Mouse (Mus musculus) myocyte (in vitro differentiated cells): ENCODE data around the gene Rabl6. TPM values are rescaled to one million over a fixed set of nuclear protein-coding genes. Genes with fewer than 3 reads are reported as not detected.
"Not testable (repeated sequence)": the region's sequence is repeated elsewhere in the genome, so short reads cannot be mapped to it uniquely, and the experiment has no call there.

Source experiments
- H3K27me3 ChIP-seq: one replicate; pipeline ENCODE4 v1.6.1; 2011; ENCODE audit not compliant: control insufficient read depth, insufficient read depth, insufficient read length
- H3K36me3 ChIP-seq: one replicate; pipeline ENCODE4 v1.6.1; 2011; ENCODE audit not compliant: control insufficient read depth, insufficient read depth
- H3K4me2 ChIP-seq: one replicate; pipeline ENCODE4 v1.6.1; 2011; ENCODE audit warnings: low read depth, control low read depth
- H3K4me3 ChIP-seq: one replicate; pipeline ENCODE4 v1.5.1; 2011; ENCODE audit warnings: mild to moderate bottlenecking, control low read depth, moderate library complexity
- H3K79me2 ChIP-seq: one replicate; pipeline ENCODE4 v1.6.1; 2011; ENCODE audit not compliant: control insufficient read depth, insufficient read depth
- H3ac ChIP-seq: one replicate; pipeline ENCODE4 v1.6.1; 2011; ENCODE audit not compliant: control insufficient read depth, insufficient read length
- CEBPB ChIP-seq: IDR thresholded peaks from 2 replicates; pipeline ENCODE4 v1.6.1; 2011; ENCODE audit warnings: mild to moderate bottlenecking, moderate library complexity; ENCODE audit not compliant: poor library complexity, insufficient read depth, severe bottlenecking
- E2F4 ChIP-seq: IDR thresholded peaks from one replicate; pipeline ENCODE4 v1.6.1; 2011; ENCODE audit warnings: mild to moderate bottlenecking, control low read depth, moderate library complexity; ENCODE audit not compliant: insufficient read depth
- MAX ChIP-seq: IDR thresholded peaks from one replicate; pipeline ENCODE4 v1.6.1; 2011; ENCODE audit warnings: low read depth, mild to moderate bottlenecking, control low read depth
- MYOD1 ChIP-seq, 3 experiments: IDR thresholded peaks; one replicate each; pipeline ENCODE4 v1.6.1; 2011; ENCODE audit warnings: control low read depth in 2 of 3, low read depth in 2 of 3, mild to moderate bottlenecking in 2 of 3, moderate library complexity in 1 of 3; ENCODE audit not compliant: insufficient read length in 2 of 3, control insufficient read depth in 1 of 3
- MYOG ChIP-seq, 3 experiments: IDR thresholded peaks; one replicate each; pipeline ENCODE4 v1.6.1; 2011; ENCODE audit warnings: control low read depth in 2 of 3, low read depth in 2 of 3, mild to moderate bottlenecking in 2 of 3; ENCODE audit not compliant: insufficient read length in 2 of 3, control insufficient read depth in 1 of 3, insufficient read depth in 1 of 3
- POLR2A ChIP-seq: IDR thresholded peaks from one replicate; pipeline ENCODE4 v1.6.1; 2011; ENCODE audit warnings: low read depth, mild to moderate bottlenecking, control low read depth, moderate library complexity; ENCODE audit not compliant: insufficient read length
- POLR2AphosphoS2 ChIP-seq: IDR thresholded peaks from one replicate; pipeline ENCODE4 v1.6.1; 2011; ENCODE audit warnings: low read depth, control low read depth; ENCODE audit not compliant: insufficient read length
- REST ChIP-seq: IDR thresholded peaks from one replicate; pipeline ENCODE4 v1.6.1; 2011; ENCODE audit warnings: mild to moderate bottlenecking, control low read depth, moderate library complexity; ENCODE audit not compliant: insufficient read depth, insufficient read length
- SRF ChIP-seq: IDR thresholded peaks from one replicate; pipeline ENCODE4 v1.6.1; 2011; ENCODE audit warnings: low read depth; ENCODE audit not compliant: control insufficient read depth, insufficient read length
- TCF3 ChIP-seq: IDR thresholded peaks from one replicate; pipeline ENCODE4 v1.6.1; 2011; ENCODE audit warnings: low read depth, control low read depth; ENCODE audit not compliant: insufficient read length
- USF1 ChIP-seq: IDR thresholded peaks from one replicate; pipeline ENCODE4 v1.6.1; 2011; ENCODE audit warnings: low read depth, mild to moderate bottlenecking, control low read depth, moderate library complexity
- polyA plus RNA-seq: library from polyadenylated mRNA; unstranded; fragments of >200 nt; fragmentation: generic; extraction: Trizol; gene quantifications from one replicate; pipeline ENCODE4 v1.2.1, GENCODE M21; 2012; ENCODE audit warnings: missing spikeins

Rabl6 gene
- polyA plus RNA-seq, 1 experiment = 76.5 TPM

- H3K79me2 ChIP-seq = peaks cover 33% of the 10 kb centered on the region
- H3K27me3 ChIP-seq = no peaks in the 10 kb centered on the region
- no peak for TF ChIP-seq MYOG (IDR thresholded peaks at IDR 0.05; ENCODE audit: control insufficient read depth in 1 of 3, insufficient read depth in 1 of 3, insufficient read length in 2 of 3, low read depth in 2 of 3)
- H3K4me3 ChIP-seq = no peak overlapping the region
- H3ac ChIP-seq = no peak overlapping the region
- H3K36me3 ChIP-seq = peaks cover 30% of the 10 kb centered on the region
- no peak overlapping the region for H3K4me2 ChIP-seq
These were observed 46.4 kb downstream of the Rabl6 start for GRCm38 (mm10) chr2:25561946-25562345.

DNA sequence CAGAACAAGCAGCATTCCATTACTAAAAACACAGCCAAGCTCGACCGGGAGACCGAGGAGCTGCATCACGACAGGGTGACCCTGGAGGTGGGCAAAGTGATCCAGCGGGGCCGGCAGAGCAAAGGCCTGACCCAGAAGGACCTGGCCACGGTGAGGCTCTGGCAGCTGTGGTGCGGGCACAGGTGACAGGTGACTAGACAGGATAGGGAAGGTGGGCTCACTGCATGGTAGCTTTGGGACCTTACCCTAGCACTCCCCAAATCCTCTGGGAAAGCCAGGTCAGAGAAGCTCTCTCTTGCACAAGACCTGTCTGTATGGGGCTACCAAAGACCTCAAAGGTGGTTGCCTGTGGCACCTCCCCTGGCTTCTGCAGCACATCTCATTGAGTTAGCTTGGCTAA, 47.8 kb downstream of the Rabl6 start:
- no peak overlapping the region for H3K4me3 ChIP-seq
- no peak overlapping the region for H3K4me2 ChIP-seq
- H3K79me2 ChIP-seq = peaks cover 33% of the 10 kb centered on the region
- TF ChIP-seq E2F4 (no peak), POLR2AphosphoS2 (peak; percentile 38)
- H3ac ChIP-seq = no peak overlapping the region
- H3K36me3 ChIP-seq = peaks cover 30% of the 10 kb centered on the region
- H3K27me3 ChIP-seq = no peaks in the 10 kb centered on the region

DNA sequence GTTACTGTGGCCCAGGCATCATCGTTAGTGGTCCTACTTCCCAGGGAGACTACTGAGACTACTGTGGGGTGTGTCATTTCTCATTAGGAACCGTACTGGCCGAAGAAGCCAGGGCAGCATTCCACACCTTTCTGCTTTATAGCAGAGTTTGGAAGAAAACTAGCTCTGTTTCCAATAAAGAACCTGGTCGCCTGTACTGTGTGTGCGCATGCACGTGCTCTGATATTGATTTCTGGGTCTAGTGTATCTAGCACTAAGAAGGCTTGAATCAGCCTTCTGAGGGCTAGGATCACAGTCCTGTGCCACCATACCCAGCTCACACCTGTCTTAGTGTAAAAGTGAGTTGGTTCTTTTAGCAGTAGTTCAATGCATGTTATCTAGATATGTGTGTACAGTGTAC, 49.5 kb downstream of the Rabl6 start:
- H3K36me3 ChIP-seq = peaks cover 28% of the 10 kb centered on the region
- TF ChIP-seq E2F4 (no peak), REST (no peak), USF1 (no peak), CEBPB (no peak), TCF3 (no peak), POLR2AphosphoS2 (no peak), SRF (no peak), POLR2A (no peak), MAX (no peak)
- peak overlapping the region; percentile 80 for H3K4me3 ChIP-seq
- H3K27me3 ChIP-seq = no peaks in the 10 kb centered on the region
- peak overlapping the region; percentile 88 for H3K4me2 ChIP-seq
- H3K79me2 ChIP-seq = peaks cover 33% of the 10 kb centered on the region
- peak overlapping the region; percentile 29 for H3ac ChIP-seq

DNA sequence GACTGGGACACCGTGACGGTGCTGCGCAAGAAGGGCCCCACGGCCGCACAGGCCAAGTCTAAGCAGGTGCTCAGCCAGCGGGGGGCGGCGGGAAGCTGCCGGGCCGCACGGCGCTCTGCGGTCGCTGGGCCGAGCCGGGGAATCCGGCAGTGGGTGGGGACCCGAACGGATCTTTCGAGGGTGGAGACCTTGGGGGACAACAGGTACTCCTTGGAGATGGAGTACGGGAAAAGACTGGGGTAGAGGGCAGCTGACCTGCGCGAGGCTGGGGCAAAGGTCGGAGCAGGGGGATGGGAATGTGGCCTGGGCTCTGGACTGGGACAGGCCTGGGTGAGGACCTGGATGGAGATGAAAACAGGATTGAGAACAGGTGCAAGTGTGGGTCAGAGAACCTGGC, 50.4 kb downstream of the Rabl6 start:
- no peak for TF ChIP-seq SRF
- TF ChIP-seq MYOD1 (IDR thresholded peaks at IDR 0.05; ENCODE audit: control insufficient read depth in 1 of 3, insufficient read length in 2 of 3, low read depth in 2 of 3) = no peak
- TF ChIP-seq USF1 = no peak
- Histone ChIP-seq H3K27me3 (no peaks in the 10 kb centered on the region), H3K79me2 (peaks cover 33% of the 10 kb centered on the region), H3ac (peak overlapping the region; percentile 29), H3K4me3 (peak overlapping the region; percentile 80), H3K36me3 (peaks cover 20% of the 10 kb centered on the region), H3K4me2 (peak overlapping the region; percentile 88)

- TF ChIP-seq MYOG (IDR thresholded peaks at IDR 0.05; ENCODE audit: control insufficient read depth in 1 of 3, insufficient read depth in 1 of 3, insufficient read length in 2 of 3, low read depth in 2 of 3) (peak in 2 of 3 experiments; percentile 74 to 84), POLR2AphosphoS2 (peak; percentile 77), SRF (no peak), MYOD1 (IDR thresholded peaks at IDR 0.05; ENCODE audit: control insufficient read depth in 1 of 3, insufficient read length in 2 of 3, low read depth in 2 of 3) (peak in 2 of 3 experiments; percentile 61 to 82), CEBPB (no peak), MAX (no peak), POLR2A (peak; percentile 91)
- Histone ChIP-seq H3ac (peak within 1 kb of the TSS; percentile 29), H3K79me2 (peaks cover 33% of the 10 kb centered on the region), H3K4me2 (peak within 1 kb of the TSS; percentile 93), H3K36me3 (peaks cover 16% of the 10 kb centered on the region), H3K4me3 (peak within 1 kb of the TSS; percentile 80), H3K27me3 (no peaks in the 10 kb centered on the region)
These were observed 50.9 kb downstream of the Rabl6 start, which contains the start of gene Edf1 for GRCm38 (mm10) chr2:25557221-25557963. TSS of gene Edf1 (plus strand) at chr2:25557847.

- H3K27me3 ChIP-seq = no peaks in the 10 kb centered on the region
- peaks cover 33% of the 10 kb centered on the region for H3K79me2 ChIP-seq
- H3K4me3 ChIP-seq = peak overlapping the region; percentile 80
- H3K36me3 ChIP-seq = peaks cover 7% of the 10 kb centered on the region
- TF ChIP-seq MYOG (IDR thresholded peaks at IDR 0.05; ENCODE audit: control insufficient read depth in 1 of 3, insufficient read depth in 1 of 3, insufficient read length in 2 of 3, low read depth in 2 of 3) (no peak), POLR2AphosphoS2 (no peak), MYOD1 (IDR thresholded peaks at IDR 0.05; ENCODE audit: control insufficient read depth in 1 of 3, insufficient read length in 2 of 3, low read depth in 2 of 3) (no peak), E2F4 (no peak)
- H3K4me2 ChIP-seq = no peak overlapping the region
- no peak overlapping the region for H3ac ChIP-seq
These were observed 52.0 kb downstream of the Rabl6 start for GRCm38 (mm10) chr2:25556296-25556695.

- not testable (repeated sequence) for H3K36me3 ChIP-seq, H3K4me2 ChIP-seq, H3ac ChIP-seq, H3K27me3 ChIP-seq, H3K4me3 ChIP-seq
- H3K79me2 ChIP-seq = peaks cover 33% of the 10 kb centered on the region
These were observed 52.8 kb downstream of the Rabl6 start for GRCm38 (mm10) chr2:25555479-25555878.

DNA sequence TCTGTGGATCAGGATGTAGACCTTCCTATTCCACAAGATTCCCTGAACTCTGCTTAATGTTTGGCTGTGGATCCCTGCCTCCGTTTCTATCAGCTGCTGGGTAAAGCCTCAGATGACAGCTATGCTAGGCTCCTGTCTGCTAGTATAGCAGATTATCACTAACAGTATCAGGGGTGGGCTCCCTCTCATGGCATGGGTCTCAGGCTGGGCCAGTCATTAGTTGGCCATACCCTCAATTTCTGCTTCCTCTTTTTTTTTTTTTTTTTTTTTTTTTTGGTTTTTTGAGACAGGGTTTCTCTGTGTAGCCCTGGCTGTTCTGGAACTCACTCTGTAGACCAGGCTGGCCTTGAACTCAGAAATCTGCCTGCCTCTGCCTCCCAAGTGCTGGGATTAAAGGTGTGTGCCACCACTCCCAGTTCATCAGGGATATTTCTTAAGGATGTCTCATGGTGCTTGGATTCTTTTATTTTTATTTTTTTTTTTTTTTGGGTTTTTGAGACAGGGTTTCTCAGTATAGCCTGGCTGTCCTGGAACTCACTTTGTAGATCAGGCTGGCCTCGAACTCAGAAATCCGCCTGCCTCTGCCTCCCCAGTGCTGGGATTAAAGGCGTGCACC, 55.0 kb downstream of the Rabl6 start:
- not testable (repeated sequence) for H3K36me3 ChIP-seq, H3K27me3 ChIP-seq

More for the DNA sequence above, 55.0 kb downstream of the Rabl6 start:
- H3K4me2 ChIP-seq, H3ac ChIP-seq, H3K4me3 ChIP-seq: not testable (repeated sequence)
- peaks cover 11% of the 10 kb centered on the region for H3K79me2 ChIP-seq
